Mouse (Mus musculus): Measurements from ENCODE around the gene Tifa.

DNA sequence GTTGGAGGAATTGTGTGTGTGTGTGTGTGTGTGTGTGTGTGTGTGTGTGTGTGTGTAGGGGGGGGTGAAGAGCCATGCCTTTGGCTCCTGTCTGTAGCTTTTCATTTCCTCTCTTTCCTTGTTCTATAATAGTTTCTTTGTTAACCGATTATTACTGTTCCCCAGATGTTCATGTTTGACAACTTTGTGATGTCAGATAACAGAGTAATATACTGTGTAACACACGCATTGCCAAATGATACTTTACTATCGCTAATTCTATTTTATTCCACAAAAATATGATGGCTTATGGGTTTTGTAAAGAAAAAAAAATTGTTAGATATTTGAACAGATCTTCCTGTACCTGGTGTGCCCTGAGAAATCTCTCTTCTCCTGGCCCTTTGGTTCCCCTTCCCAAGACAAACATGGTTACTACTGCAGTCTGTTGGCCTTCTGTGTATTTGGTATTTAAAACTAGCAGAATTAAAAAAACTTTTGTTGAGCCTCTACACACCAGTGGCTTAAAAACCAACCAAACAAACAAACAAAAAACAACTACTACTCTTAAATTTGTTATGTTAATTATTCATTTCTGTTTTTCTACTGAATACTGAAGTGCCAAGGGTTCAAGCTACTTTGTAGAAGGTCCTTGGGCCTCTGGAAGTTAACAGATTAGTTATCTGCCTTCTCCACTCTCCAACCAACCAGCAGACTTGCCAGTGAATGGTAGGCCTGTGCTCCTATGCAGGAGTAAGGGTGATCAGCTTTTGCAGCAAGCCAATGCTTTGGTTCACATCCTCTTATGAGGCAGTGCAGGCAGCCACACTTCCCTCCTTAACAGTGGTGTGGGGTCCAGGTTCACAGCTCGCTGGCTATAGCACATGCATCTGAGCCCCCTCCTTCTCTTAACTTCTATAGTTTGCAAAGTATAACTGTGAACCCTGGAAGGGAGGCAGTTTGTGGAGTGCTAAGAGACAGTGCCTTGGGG lies 2.3 kb downstream of the Tifa start:
- TF ChIP-seq CTCF (IDR thresholded peaks at IDR 0.05; ENCODE audit: low read depth, low read length) (no peak), POLR2A (IDR thresholded peaks at IDR 0.05; ENCODE audit: insufficient read depth, low read length) (no peak), EP300 (IDR thresholded peaks at IDR 0.05; ENCODE audit: insufficient read depth, low read depth, low read length) (no peak)
